In the genomic region with DNA sequence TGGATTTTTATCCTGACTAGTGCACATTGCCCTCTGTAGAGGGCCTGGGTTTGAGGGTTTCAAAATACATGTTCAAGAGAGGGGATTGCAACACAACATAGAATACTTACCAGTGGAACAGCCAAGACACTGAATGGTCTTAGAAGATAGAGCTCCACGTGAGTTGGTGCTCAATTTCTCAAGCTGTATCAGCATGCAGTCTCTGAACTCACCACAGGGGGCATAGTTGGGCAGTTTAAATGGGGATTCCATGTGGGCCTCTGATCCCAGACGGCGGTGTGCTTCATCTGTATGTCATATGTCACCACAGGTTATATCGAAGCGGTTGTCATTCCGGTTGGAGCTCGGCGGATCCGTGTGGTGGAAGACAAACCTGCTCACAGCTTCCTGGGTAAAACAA, we compare ENCODE assay signal across 9 mouse cellular contexts.
A peak's percentile ranks its signal among the peaks of the same experiment; 100 is the strongest.
DNase-seq lines count a peak whose midpoint lies in the region; ATAC-seq lines count a peak whose summit lies in the region.
"Had no signal": no experiment of that assay in that cellular context is flagged by ENCODE, and none has a peak within 500 bp of the region (broad histone marks: within the 10 kb centered on the region; RNA-seq: fewer than 3 reads in every experiment).

No protein-coding gene starts in this region.

- H3K9me3 ChIP-seq in hindbrain, embryonic 10.5 days: no peaks in the 10 kb centered on the region
- H3K9me3 ChIP-seq in hindbrain, embryonic 12.5 days (replicated peaks): no peaks in the 10 kb centered on the region
- no peaks in the 10 kb centered on the region for H3K9me3 ChIP-seq in forebrain, embryonic 13.5 days (replicated peaks)

- H3K9ac ChIP-seq in hindbrain, embryonic 12.5 days: no peak overlapping the region
- no peak overlapping the region for H3K9ac ChIP-seq in forebrain, embryonic 13.5 days

- H3K4me3 ChIP-seq in hindbrain, embryonic 10.5 days: no peak overlapping the region
- H3K4me3 ChIP-seq in hindbrain, embryonic 12.5 days: no peak overlapping the region
- H3K4me3 ChIP-seq in forebrain, embryonic 13.5 days: no peak overlapping the region

- ATAC-seq in hindbrain, embryonic 12.5 days (ENCODE audit: low FRiP score): no peak
- ATAC-seq in forebrain, embryonic 13.5 days: no peak

- H3K27me3 ChIP-seq in hindbrain, embryonic 10.5 days (ENCODE audit: insufficient read depth, poor library complexity, severe bottlenecking): no peaks in the 10 kb centered on the region
- no peaks in the 10 kb centered on the region for H3K27me3 ChIP-seq in hindbrain, embryonic 12.5 days
- no peaks in the 10 kb centered on the region for H3K27me3 ChIP-seq in forebrain, embryonic 13.5 days

- H3K36me3 ChIP-seq in hindbrain, embryonic 10.5 days: no peaks in the 10 kb centered on the region
- no peaks in the 10 kb centered on the region for H3K36me3 ChIP-seq in hindbrain, embryonic 12.5 days
- no peaks in the 10 kb centered on the region for H3K36me3 ChIP-seq in forebrain, embryonic 13.5 days (ENCODE audit: poor library complexity, severe bottlenecking)

- no peaks in the 10 kb centered on the region for H3K4me1 ChIP-seq in hindbrain, embryonic 10.5 days (replicated peaks)
- H3K4me1 ChIP-seq in hindbrain, embryonic 12.5 days: peaks cover 5% of the 10 kb centered on the region; the same call in 1 of the 2 replicates
- H3K4me1 ChIP-seq in forebrain, embryonic 13.5 days: no peaks in the 10 kb centered on the region

- H3K27ac ChIP-seq in hindbrain, embryonic 10.5 days: no peak overlapping the region
- H3K27ac ChIP-seq in hindbrain, embryonic 12.5 days: no peak overlapping the region
- no peak overlapping the region for H3K27ac ChIP-seq in forebrain, embryonic 13.5 days
- H3K27ac ChIP-seq: macrophage had no signal

- H3K4me2 ChIP-seq in hindbrain, embryonic 12.5 days (replicated peaks): no peak overlapping the region
- no peak overlapping the region for H3K4me2 ChIP-seq in forebrain, embryonic 13.5 days

- 82% methylated on average over 9 of the region's 9 CpGs for WGBS in hindbrain, embryonic 10.5 days
- WGBS in hindbrain, embryonic 12.5 days: 84% methylated on average over 9 of the region's 9 CpGs
- whole genome bisulfite sequencing in forebrain, embryonic 13.5 days: 79% methylated on average over 9 of the region's 9 CpGs

- DNase-seq in hindbrain, embryonic 10.5 days (ENCODE audit: low spot score): peak; percentile 30
- DNase-seq in right cerebral cortex, postnatal 14 days: peak; percentile 59
- no peak for DNase-seq in right cerebral cortex, postnatal 36 days (ENCODE audit: low spot score in 2 of 2)
- peak; percentile 19 for DNase-seq in c-Kit-positive CD71-positive TER-119-negative erythroid progenitor cells, embryonic 14.5 days (ENCODE audit: low read depth)
- DNase-seq in kidney, postnatal 14 days: peak; percentile 33
- peak; percentile 75 for DNase-seq in testis, postnatal 10 days (ENCODE audit: low spot score)

Comparison
In these comparisons a context has a peak if more than half of its experiments do, and no peak if none do; other contexts are left out.
1. DNase-seq: peak in hindbrain, embryonic 10.5 days (single experiment), right cerebral cortex, postnatal 14 days (single experiment), c-Kit-positive CD71-positive TER-119-negative erythroid progenitor cells, embryonic 14.5 days (single experiment), kidney, postnatal 14 days (single experiment) and testis, postnatal 10 days (single experiment); none in right cerebral cortex, postnatal 36 days (0 of 2).